Mouse (Mus musculus) gastrocnemius, adult 2 months (tissue): ENCODE data around the gene Ccm2l. TPM values are rescaled to one million over a fixed set of nuclear protein-coding genes. Genes with fewer than 3 reads are reported as not detected.

Experiments used
- DNase-seq: peaks from one replicate; pipeline ENCODE4 v3.0.0; 2022
- H3K27ac ChIP-seq: fragments of 200-600 bp; 2 replicates; pipeline ENCODE4 v1.8.1; 2022; ENCODE audit warnings: mild to moderate bottlenecking
- H3K4me3 ChIP-seq: fragments of 200-600 bp; 2 replicates; pipeline ENCODE4 v1.8.1; 2022; ENCODE audit warnings: mild to moderate bottlenecking, moderate library complexity
- CTCF ChIP-seq: fragments of 200-600 bp; IDR thresholded peaks from 2 replicates; pipeline ENCODE4 v1.8.1; 2022; ENCODE audit warnings: antibody characterized with exemption, mild to moderate bottlenecking, moderate library complexity
- intact Hi-C: fragments of 180-260 bp; cut with DNase I; formaldehyde crosslinking; loops from one replicate; pipeline ENCODE4 v1.15.1; 2025
- long read RNA-seq, 2 experiments: library from polyadenylated mRNA; stranded (forward); transcript quantifications; one replicate each; pipeline ENCODE4 v2.0.0; 2021
- total RNA-seq, 2 experiments: library from RNA; stranded (reverse); gene quantifications; 2 replicates each; pipeline ENCODE4 v1.2.3; 2021

The Ccm2l gene
- total RNA-seq, result 1 to 10 TPM; 4.5 to 6.9 TPM
- long read RNA-seq, experiment 1, partial matches to known transcripts, result 0 of 9 reads
- long read RNA-seq, experiment 1, other reads (novel, unspliced or antisense), result 9 of 9 reads
- long read RNA-seq, experiment 2, partial matches to known transcripts, result 2 of 12 reads
- long read RNA-seq, experiment 2, other reads (novel, unspliced or antisense), result 8 of 12 reads

DNA sequence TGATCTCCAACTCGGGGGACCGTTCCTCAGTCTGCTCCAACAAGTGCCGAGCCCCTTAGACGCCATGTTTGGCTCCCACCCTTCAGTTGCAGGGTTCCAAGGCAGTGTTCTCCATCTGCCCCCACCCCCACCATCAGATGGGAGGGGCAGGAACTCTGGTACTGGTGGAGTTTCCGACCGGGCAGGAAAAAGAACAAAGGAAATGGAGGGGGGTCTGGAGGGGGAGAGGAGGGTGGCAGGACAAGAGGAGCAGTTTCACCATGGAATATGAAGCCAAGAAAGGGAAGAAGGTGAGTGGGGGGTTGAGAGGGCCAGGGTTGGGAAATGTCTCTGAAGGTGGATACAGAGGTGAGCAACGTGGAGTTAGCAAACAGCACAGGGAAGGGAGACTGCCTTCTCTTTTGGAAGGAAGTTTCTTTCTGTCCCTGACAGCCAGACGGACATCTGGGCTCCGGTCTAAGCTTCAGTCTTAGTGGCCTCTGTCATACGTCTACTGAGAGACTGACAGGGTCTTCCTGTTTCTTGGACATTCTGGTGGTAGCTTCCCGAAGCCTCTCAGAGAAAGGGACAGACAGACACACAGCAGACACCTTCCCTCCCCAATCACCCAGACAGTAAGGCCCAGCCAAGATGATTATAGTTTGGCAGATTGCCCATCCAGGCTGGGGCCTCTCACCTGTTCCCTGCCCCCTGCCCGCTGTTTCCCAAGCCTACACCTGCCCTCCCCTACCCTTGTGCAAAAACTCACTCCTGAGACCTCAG is at the start of gene Ccm2l:
Gene Ccm2l (plus strand): TSS at position 209 of the 762 bp plus-strand sequence.
- peak within 1 kb of the TSS; percentile 85 for H3K27ac ChIP-seq
- DNase-seq, result peak; percentile 50
- TF ChIP-seq CTCF, result no peak
- intact Hi-C loops, result no loop called here
- H3K4me3 ChIP-seq, result peak within 1 kb of the TSS; percentile 69

- no peak overlapping the region for H3K4me3 ChIP-seq
- H3K27ac ChIP-seq, result no peak overlapping the region
- intact Hi-C loops, result loop anchor here (10.0 kb wide), 2 partner anchors 182 to 342 kb away; partner anchors contain the start of gene Bcl2l1
- no peak for TF ChIP-seq CTCF
- no peak for DNase-seq
Observed at GRCm38 (mm10) chr2:153016786-153017185, 49.0 kb upstream of the Ccm2l start.

- H3K27ac ChIP-seq, result no peak overlapping the region
- DNase-seq, result no peak
- intact Hi-C loops, result loop anchor here (10.0 kb wide), 2 partner anchors 185 to 345 kb away; partner anchors contain the start of gene Bcl2l1
- no peak overlapping the region for H3K4me3 ChIP-seq
- TF ChIP-seq CTCF, result no peak
Observed at GRCm38 (mm10) chr2:153019355-153019754, 46.4 kb upstream of the Ccm2l start.

- intact Hi-C loops, result no loop called here
- TF ChIP-seq CTCF, result no peak
- DNase-seq, result no peak
- Histone ChIP-seq H3K27ac (no peak overlapping the region), H3K4me3 (no peak overlapping the region)
Observed at GRCm38 (mm10) chr2:153021163-153021562, 44.6 kb upstream of the Ccm2l start.

DNA sequence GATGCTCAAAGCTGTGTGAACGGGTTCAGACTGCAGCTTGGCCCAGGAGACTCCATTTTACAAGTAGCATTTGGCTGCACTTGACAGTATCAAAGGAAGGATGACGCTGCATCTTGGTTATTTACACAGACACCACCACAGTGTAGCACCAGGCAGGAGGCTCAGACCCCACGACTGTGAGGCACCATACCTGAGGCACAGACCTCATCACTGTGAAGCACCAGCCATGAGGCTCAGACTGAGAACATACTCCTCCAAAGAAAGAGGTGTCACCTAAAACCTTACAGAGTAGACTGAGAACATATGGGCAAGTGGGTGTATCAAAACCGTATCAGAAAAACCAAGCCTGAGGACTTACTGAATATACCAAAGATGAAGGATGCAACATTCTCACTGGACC is 42.9 kb upstream of the Ccm2l start:
- Histone ChIP-seq H3K4me3 (no peak overlapping the region), H3K27ac (no peak overlapping the region)
- intact Hi-C loops, result no loop called here
- no peak for TF ChIP-seq CTCF
- no peak for DNase-seq

DNA sequence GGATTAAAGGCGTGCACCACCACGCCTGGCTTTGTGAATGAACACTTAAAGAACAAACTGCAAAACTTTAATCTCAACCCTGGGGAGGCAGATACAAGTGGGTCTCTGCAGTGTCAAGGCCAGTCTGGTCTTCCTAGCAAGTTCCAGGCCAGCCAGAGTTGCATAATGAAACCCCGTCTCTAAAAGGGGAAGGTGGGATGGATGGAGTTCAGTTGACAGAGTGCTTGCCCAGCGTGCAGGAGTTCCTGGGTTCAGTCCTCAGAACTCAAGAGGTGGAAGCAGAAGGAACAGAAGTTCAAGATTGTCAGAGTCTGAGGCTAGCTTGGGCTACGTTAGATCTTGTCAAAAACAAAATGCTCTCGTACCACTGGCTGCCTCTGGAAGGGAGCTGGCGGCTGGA is 39.7 kb upstream of the Ccm2l start:
- intact Hi-C loops, result no loop called here

GRCm38 (mm10) chr2:153027501-153027900 is 38.3 kb upstream of the Ccm2l start:
- DNase-seq, result no peak

More for the DNA sequence above, 39.7 kb upstream of the Ccm2l start:
- no peak overlapping the region for H3K27ac ChIP-seq
- DNase-seq, result no peak
- no peak for TF ChIP-seq CTCF
- no peak overlapping the region for H3K4me3 ChIP-seq

GRCm38 (mm10) chr2:153030422-153030821 is 35.3 kb upstream of the Ccm2l start:
- intact Hi-C loops, result no loop called here
- no peak for TF ChIP-seq CTCF

More at GRCm38 (mm10) chr2:153027501-153027900, 38.3 kb upstream of the Ccm2l start:
- H3K4me3 ChIP-seq, result no peak overlapping the region
- no peak overlapping the region for H3K27ac ChIP-seq
- TF ChIP-seq CTCF, result no peak
- intact Hi-C loops, result no loop called here

GRCm38 (mm10) chr2:153031126-153032082 is 34.4 kb upstream of the Ccm2l start, which contains the start of gene Xkr7:
Gene Xkr7 (plus strand): TSS chr2:153031852.
- DNase-seq, result no peak
- TF ChIP-seq CTCF, result no peak
- H3K27ac ChIP-seq, result no peak within 1 kb of the TSS
- peak within 1 kb of the TSS; percentile 19 for H3K4me3 ChIP-seq
- intact Hi-C loops, result no loop called here

More at GRCm38 (mm10) chr2:153030422-153030821, 35.3 kb upstream of the Ccm2l start:
- Histone ChIP-seq H3K27ac (no peak overlapping the region), H3K4me3 (no peak overlapping the region)
- no peak for DNase-seq

- TF ChIP-seq CTCF, result no peak
- intact Hi-C loops, result no loop called here
- DNase-seq, result peak; percentile 75
- peak overlapping the region; percentile 19 for H3K4me3 ChIP-seq
- no peak overlapping the region for H3K27ac ChIP-seq
Observed at GRCm38 (mm10) chr2:153032083-153032842, 33.5 kb upstream of the Ccm2l start.

GRCm38 (mm10) chr2:153032973-153033372 is 32.8 kb upstream of the Ccm2l start:
- Histone ChIP-seq H3K4me3 (no peak overlapping the region), H3K27ac (no peak overlapping the region)
- TF ChIP-seq CTCF, result no peak
- DNase-seq, result no peak
- intact Hi-C loops, result no loop called here
